Mouse (Mus musculus) c-Kit-positive CD71-positive TER-119-negative erythroid progenitor cells, embryonic 14.5 days (primary cell): ENCODE data around the gene Aspm.

Experiments
- DNase-seq: peaks from one replicate; pipeline ENCODE4 v3.0.0-alpha.2; 2013; ENCODE audit warnings: low read depth

The Aspm gene

DNA sequence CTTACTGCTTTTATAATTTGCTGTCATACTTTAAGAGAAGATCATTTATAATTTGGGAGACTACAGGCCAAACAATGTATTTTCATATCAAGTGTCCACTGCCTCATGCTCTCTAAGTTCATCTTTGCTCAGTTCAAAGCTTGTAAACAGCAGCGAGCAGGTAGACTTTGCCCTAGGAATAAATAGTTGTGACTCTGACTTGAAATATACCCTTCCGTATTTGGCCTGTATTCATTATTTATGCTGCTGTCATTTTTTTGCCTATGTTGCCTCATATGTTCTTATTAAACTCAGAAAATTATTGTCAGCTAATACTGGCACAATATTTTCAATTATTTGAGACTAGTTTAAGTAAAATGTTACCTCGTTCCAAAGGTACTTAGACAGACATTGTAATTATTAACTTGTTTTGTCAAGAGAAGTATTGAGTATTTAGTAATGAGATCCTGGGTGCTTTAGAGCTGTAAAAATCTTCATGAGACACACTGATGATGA is 46.7 kb downstream of the Aspm start, which contains the start of gene F13b:
Gene F13b (plus strand): TSS at position 445 of the 495 bp plus-strand sequence.
- no peak for DNase-seq

DNA sequence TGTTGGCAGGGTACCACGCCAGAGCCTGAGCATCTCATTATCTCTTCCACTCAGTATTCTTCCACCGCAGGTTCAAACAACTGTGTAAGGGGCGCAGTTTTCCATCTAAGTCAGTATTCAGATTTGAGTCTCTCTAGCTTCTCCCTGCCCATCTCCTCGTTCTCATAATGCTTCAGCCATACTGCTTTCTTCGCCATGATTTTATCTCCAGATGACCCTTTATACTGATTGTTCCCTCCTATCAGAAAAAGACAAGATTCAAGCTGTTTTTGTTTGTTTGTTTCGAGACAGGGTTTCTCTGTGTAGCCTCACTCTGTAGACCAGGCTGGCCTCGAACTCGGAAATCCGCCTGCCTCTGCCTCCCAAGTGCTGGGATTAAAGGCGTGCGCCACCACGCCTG is 60.0 kb downstream of the Aspm start:
- DNase-seq, result no peak
